Mouse (Mus musculus): Measurements from ENCODE around the gene Gna15. TPM values are rescaled to one million over a fixed set of nuclear protein-coding genes. Genes with fewer than 3 reads are reported as not detected.

Gna15 gene
- polyA plus RNA-seq, 1 experiment from 2014 or later = not detected

- POLR2A ChIA-PET = no interaction called here
- no peak for DNase-seq (ENCODE audit: low read depth, low spot score)
- no peak for TF ChIP-seq CTCF (IDR thresholded peaks at IDR 0.05)
- CTCF ChIA-PET = no interaction called here
- H3K27me3 ChIP-seq = peaks cover 32% of the 10 kb centered on the region
- in situ Hi-C loops (cut with MboI; ENCODE audit: low pct_unique_long_range_greater_than_20kb) = no loop called here
- no peak for ATAC-seq
These were observed 51.5 kb downstream of the Gna15 start for GRCm38 (mm10) chr10:81472403-81473002.

GRCm38 (mm10) chr10:81470454-81470853 lies 53.6 kb downstream of the Gna15 start:
- ChIA-PET CTCF (interaction anchor here (2.7 kb wide), 1 partner anchor 12 kb away, joined by 8 read pairs; the partner anchor contains the start of gene Celf5), POLR2A (no interaction called here)
- DNase-seq (ENCODE audit: low read depth, low spot score) (no peak), ATAC-seq (no peak)
- in situ Hi-C loops (cut with MboI; ENCODE audit: low pct_unique_long_range_greater_than_20kb) = no loop called here
- TF ChIP-seq CTCF (IDR thresholded peaks at IDR 0.05) = no peak
- peaks cover 32% of the 10 kb centered on the region for H3K27me3 ChIP-seq

DNA sequence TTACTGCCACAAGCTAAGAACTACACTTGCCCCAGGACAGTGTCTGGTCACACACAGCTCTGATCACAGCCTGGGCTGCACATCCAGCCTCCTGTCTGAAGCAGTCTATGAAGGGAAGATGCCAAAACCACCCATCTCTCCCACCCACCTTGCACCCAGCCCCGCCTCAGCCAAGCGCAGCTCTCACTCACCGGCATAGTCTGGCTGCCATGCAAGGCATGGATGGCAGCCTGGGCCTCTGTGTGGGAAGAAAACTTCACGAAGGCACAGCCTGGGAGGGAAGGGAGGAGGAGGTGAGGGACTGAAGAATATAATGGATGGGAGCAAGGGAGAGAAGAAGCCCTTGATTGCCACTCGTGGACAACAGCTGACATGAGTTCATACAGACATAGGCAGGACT lies 54.8 kb downstream of the Gna15 start:
- peaks cover 21% of the 10 kb centered on the region for H3K27me3 ChIP-seq
- DNase-seq (ENCODE audit: low read depth, low spot score) = no peak
- ChIA-PET CTCF (interaction anchor here (2.7 kb wide), 1 partner anchor 13 kb away, joined by 8 read pairs; the partner anchor contains the start of gene Celf5), POLR2A (no interaction called here)
- no peak for TF ChIP-seq CTCF (IDR thresholded peaks at IDR 0.05)
- in situ Hi-C loops (cut with MboI; ENCODE audit: low pct_unique_long_range_greater_than_20kb) = no loop called here
- ATAC-seq = no peak

DNA sequence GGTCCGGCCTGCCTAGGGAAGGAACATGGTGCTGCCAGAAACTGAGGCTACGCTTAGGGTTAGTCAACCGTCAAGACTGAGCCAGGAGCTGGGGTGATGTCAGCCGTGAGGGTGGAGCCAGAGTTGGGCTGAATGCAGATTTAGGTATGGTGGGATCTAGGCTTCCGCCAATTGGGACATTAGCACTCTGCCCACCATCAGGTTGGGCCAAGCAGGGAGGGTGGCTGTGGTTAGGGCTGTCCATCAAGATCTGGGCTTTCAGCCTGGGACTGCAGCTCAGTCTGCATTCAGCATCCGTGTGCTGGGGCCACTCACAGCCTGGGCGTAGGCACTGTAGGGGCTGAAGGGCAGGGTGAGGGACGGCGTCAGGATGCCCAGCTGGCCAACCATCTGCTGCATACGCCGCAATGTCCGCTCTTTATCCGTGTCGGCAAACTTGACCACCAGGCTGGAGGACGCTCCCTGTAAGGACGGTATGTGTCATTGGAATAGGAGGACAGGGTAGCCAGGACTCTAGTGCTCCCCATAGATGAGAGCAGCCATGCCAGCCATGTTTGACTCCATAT lies 56.3 kb downstream of the Gna15 start:
- ATAC-seq (no peak), DNase-seq (ENCODE audit: low read depth, low spot score) (no peak)
- in situ Hi-C loops (cut with MboI; ENCODE audit: low pct_unique_long_range_greater_than_20kb) = no loop called here
- H3K27me3 ChIP-seq = peaks cover 18% of the 10 kb centered on the region
- ChIA-PET POLR2A (no interaction called here), CTCF (interaction anchor here (2.7 kb wide), 1 partner anchor 15 kb away, joined by 8 read pairs; the partner anchor contains the start of gene Celf5)
- TF ChIP-seq CTCF (IDR thresholded peaks at IDR 0.05) = no peak

DNA sequence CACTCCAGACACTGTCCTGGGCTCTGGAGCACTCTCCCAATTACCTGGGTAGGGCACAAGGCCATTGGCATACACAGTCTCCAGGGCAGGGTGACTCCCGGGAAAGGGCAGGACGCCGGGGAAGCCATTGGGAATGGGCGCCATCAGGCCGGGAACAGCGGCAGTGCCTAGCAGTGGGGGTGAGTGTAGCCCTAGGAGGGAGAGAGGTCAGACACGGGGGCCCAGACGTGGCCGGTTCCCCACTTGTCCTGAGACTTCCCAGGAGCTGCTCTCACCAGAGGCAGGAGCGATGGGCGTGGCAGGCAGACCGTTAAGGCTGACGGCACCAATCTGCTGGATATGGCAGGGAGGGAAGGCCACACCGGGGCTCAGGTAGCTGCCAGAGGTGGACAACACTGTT lies 57.1 kb downstream of the Gna15 start:
- in situ Hi-C loops (cut with MboI; ENCODE audit: low pct_unique_long_range_greater_than_20kb) = no loop called here
- DNase-seq (ENCODE audit: low read depth, low spot score) = no peak
- ChIA-PET CTCF (no interaction called here), POLR2A (no interaction called here)
- ATAC-seq = no peak
- peaks cover 23% of the 10 kb centered on the region for H3K27me3 ChIP-seq
- no peak for TF ChIP-seq CTCF (IDR thresholded peaks at IDR 0.05)

- ChIA-PET CTCF (interaction anchor here (1.4 kb wide), 1 partner anchor 14 kb away, joined by 3 read pairs; no protein-coding TSS in a partner anchor), POLR2A (no interaction called here)
- in situ Hi-C loops (cut with MboI; ENCODE audit: low pct_unique_long_range_greater_than_20kb) = no loop called here
- no peak for TF ChIP-seq CTCF (IDR thresholded peaks at IDR 0.05)
- ATAC-seq = no peak
- DNase-seq (ENCODE audit: low read depth, low spot score) = no peak
- H3K27me3 ChIP-seq = peaks cover 21% of the 10 kb centered on the region
These were observed 58.0 kb downstream of the Gna15 start for GRCm38 (mm10) chr10:81466066-81466465.

DNA sequence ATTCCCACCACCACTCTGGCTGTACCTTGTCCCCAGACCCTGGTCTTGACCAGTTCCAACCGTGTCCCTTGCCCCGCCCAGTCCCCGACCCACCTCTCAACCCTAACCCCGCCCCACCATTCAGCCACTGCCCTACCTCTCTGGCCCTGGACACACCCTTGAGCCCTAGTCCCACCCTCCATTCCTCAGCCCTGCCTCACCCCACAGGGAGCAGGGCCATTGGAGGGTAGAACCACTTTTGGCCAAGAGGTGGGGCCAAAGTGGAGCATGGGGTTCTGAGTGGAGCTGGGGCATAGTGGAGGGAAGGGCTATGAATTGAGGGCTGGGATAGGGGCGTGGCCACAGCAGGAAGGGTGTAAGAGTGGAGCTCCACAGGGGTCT lies 58.8 kb downstream of the Gna15 start:
- ATAC-seq (no peak), DNase-seq (ENCODE audit: low read depth, low spot score) (no peak)
- in situ Hi-C loops (cut with MboI; ENCODE audit: low pct_unique_long_range_greater_than_20kb) = no loop called here
- peaks cover 21% of the 10 kb centered on the region for H3K27me3 ChIP-seq
- ChIA-PET CTCF (interaction anchor here (1.4 kb wide), 1 partner anchor 13 kb away, joined by 3 read pairs; no protein-coding TSS in a partner anchor), POLR2A (interaction anchor here (0.7 kb wide), 1 partner anchor 41 kb away, joined by 6 read pairs; no protein-coding TSS in a partner anchor)
- TF ChIP-seq CTCF (IDR thresholded peaks at IDR 0.05) = no peak

DNA sequence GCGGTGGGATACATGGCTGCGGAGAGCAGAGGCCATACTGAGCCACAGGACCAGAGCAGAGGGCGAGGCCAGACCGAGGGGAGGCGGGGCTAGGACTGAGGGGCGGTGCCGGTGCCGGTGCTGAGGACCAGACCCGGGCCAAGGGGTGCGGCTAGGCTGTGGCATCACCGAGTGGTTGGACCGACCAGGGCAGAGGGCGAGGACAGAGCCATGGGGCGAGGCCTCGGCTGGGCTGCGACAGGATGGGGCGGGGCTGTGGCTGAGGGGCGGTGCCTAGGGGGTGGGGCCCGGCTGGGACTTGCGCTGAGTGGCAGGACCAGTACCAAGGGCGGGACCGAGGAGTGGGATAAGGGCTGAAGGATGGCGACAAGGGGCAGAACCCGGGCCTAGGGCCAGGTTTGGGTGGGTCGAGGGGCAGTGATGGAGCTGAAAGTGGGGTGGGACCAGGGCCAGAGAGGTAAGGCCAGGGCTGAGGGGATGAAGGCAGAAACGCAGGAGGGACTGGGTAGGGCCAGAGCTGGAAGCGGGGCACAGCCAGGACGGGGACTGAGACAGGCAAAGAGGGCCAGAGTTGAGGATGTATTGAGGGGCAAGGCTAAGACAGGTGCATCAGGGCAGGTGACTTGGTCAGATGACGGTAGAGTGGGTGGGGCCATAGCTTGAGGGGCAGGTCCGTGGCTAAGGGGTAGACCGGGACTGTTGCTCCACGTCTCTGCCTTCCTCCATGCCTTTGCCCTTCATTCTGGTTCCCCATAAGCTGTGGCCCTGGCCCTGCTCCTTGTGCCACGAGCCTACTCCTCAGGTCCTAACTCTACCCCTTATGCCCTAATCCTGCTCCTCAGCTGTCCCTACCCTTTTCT lies 59.4 kb downstream of the Gna15 start:
- ATAC-seq = peak; percentile 33
- H3K27me3 ChIP-seq = peaks cover 16% of the 10 kb centered on the region
- in situ Hi-C loops (cut with MboI; ENCODE audit: low pct_unique_long_range_greater_than_20kb) = no loop called here
- no peak for TF ChIP-seq CTCF (IDR thresholded peaks at IDR 0.05)
- POLR2A ChIA-PET = no interaction called here
- CTCF ChIA-PET = interaction anchor here (1.4 kb wide), 1 partner anchor 13 kb away, joined by 3 read pairs; no protein-coding TSS in a partner anchor
- DNase-seq (ENCODE audit: low read depth, low spot score) = no peak

DNA sequence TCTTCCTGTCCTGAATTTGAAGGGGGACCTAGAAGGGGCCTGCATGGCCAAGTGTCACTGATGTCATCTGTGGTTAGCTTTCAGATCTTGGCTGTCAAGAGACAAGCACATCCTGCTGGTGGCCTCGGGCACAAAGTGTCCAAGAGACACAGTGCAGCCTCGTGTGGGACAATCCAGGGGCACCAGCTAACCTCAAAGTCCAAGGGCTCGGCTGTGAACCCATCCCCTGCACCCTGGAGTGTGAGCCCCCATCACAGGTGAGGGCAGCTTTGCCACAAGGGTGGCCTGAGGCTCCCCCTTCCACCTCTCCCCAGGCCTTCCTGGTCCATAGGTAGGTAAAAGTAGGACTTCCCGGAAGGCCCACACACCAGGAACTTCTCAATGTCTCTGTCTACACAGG lies 60.5 kb downstream of the Gna15 start:
- ChIA-PET POLR2A (no interaction called here), CTCF (no interaction called here)
- peaks cover 13% of the 10 kb centered on the region for H3K27me3 ChIP-seq
- DNase-seq (ENCODE audit: low read depth, low spot score) (no peak), ATAC-seq (no peak)
- TF ChIP-seq CTCF (IDR thresholded peaks at IDR 0.05) = no peak
- in situ Hi-C loops (cut with MboI; ENCODE audit: low pct_unique_long_range_greater_than_20kb) = no loop called here

DNA sequence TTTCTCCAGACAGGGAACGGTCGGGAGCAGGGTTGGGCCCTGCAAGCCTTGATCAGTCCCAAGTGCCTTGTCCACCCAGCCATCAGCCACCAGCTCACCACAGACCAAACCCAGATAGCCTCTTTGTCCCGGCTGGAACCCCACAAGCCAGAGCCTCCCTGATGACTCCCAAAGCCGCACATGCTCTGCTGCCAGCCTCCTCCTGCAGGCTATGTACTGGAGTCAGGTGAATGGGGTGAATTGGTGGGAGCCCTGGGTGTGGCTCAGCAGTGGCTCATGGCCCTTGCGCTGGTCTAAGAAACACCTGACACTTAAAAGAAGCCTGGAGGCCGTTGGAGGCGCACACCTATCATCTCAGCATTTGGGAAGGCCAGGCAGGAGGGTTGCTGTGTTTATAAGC lies 61.1 kb downstream of the Gna15 start:
- ATAC-seq (no peak), DNase-seq (ENCODE audit: low read depth, low spot score) (no peak)
- ChIA-PET POLR2A (no interaction called here), CTCF (no interaction called here)
- peaks cover 13% of the 10 kb centered on the region for H3K27me3 ChIP-seq
- in situ Hi-C loops (cut with MboI; ENCODE audit: low pct_unique_long_range_greater_than_20kb) = no loop called here
- TF ChIP-seq CTCF (IDR thresholded peaks at IDR 0.05) = no peak

DNA sequence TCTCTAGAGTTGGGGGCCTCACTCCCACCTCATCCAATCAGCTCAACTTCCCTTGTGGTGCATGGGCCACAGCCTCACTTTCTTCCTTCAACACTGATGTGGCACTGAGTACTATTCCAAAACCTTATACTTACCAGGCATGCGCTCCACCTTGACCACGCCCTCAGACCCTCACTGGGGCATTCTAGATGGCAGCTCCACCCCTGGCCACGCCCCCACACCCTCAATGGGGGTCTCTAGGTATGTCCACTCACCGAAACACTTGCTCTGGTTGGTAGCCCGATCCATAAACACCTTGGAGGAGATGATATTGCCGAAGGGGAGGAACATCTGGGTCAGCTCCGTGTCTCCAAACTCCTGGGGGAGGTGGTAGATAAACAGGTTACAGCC lies 61.6 kb downstream of the Gna15 start:
- ChIA-PET POLR2A (no interaction called here), CTCF (interaction anchor here (1.4 kb wide), 1 partner anchor 12 kb away, joined by 3 read pairs; no protein-coding TSS in a partner anchor)
- DNase-seq (ENCODE audit: low read depth, low spot score) = no peak
- ATAC-seq = no peak
- no peak for TF ChIP-seq CTCF (IDR thresholded peaks at IDR 0.05)
- peaks cover 13% of the 10 kb centered on the region for H3K27me3 ChIP-seq
- in situ Hi-C loops (cut with MboI; ENCODE audit: low pct_unique_long_range_greater_than_20kb) = no loop called here
